Mouse (Mus musculus) cerebellum, adult 2 months (tissue): ENCODE measurements around the gene Prrx2.

Experiments
- CTCF ChIP-seq: fragments of 200-500 bp; IDR thresholded peaks from 2 replicates; pipeline ENCODE4 v1.5.1; 2011; ENCODE audit warnings: low read depth, mild to moderate bottlenecking, control low read depth, low read length, moderate library complexity, borderline replicate concordance; ENCODE audit not compliant: insufficient read depth
- POLR2A ChIP-seq: fragments of 200-500 bp; IDR thresholded peaks from 2 replicates; pipeline ENCODE4 v1.6.1; 2011; ENCODE audit warnings: low read length, control low read depth, borderline replicate concordance; ENCODE audit not compliant: insufficient read depth

- TF ChIP-seq POLR2A, result no peak
- TF ChIP-seq CTCF, result no peak
These were observed 85.4 kb downstream of the Prrx2 start for GRCm38 (mm10) chr2:30920216-30920615.
